Mouse (Mus musculus) T-helper 1 cell (primary cell): ENCODE measurements around the gene Apon.
"Not testable (repeated sequence)": the region's sequence is repeated elsewhere in the genome, so short reads cannot be mapped to it uniquely, and the experiment has no call there.

Experiments used
- in situ Hi-C: fragments of 300-600 bp; cut with MboI, MseI; formaldehyde crosslinking; loops from one replicate; pipeline ENCODE4 v1.15.1; 2025; ENCODE audit warnings: high pct_unique_total_duplicates

Gene Apon

DNA sequence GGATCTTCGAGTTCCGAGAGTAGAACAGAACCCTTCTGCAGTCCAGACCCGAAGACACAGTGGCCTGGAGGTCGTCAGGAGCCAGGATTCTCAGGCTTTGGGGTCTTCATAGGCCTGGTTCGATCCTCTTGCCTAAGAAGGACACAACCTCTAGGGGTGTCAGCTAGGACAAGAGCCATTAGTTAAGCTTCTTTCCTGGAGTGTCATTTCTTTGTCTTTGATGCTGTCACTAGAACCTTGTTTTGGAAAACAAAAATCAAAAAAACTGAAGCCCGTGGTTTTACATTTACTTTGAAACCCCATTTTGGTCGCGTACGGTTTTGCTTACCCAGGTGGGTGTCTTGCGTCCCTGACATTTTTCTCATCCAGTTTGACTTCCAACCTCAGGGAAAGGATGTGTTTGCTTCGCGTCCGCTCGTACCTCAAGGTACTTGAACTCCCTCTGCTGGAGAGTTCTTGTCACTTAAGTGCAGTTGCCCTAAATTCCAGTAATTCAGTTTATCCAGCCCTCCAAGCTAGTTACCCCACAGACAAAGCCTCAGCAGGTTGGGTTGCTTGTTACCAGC, 21.4 kb upstream of the Apon start:
- in situ Hi-C loops, result no loop called here

DNA sequence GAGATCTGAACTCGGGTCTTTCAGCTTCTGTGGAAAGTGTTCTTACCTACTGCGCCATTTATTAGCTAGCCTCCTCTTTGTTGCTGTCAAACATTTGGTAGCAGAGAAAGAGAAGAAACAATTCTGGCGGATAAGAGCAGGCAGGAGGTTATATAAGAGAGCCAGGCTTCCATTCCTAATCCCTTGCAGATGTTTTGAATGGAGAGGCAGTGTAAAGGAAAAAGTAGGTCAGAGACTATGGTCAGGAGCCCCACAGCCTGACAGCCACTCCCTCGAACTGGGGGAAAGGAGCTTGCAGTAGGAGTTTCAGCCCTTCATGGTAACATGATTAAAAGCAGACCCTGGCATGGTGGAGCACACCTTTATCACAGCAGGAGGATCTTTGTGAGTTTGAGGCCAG, 17.6 kb upstream of the Apon start:
- in situ Hi-C loops, result no loop called here

GRCm38 (mm10) chr10:128237807-128238480, 16.0 kb upstream of the Apon start:
- in situ Hi-C loops, result no loop called here

GRCm38 (mm10) chr10:128239140-128239539, 14.8 kb upstream of the Apon start:
- in situ Hi-C loops, result no loop called here

DNA sequence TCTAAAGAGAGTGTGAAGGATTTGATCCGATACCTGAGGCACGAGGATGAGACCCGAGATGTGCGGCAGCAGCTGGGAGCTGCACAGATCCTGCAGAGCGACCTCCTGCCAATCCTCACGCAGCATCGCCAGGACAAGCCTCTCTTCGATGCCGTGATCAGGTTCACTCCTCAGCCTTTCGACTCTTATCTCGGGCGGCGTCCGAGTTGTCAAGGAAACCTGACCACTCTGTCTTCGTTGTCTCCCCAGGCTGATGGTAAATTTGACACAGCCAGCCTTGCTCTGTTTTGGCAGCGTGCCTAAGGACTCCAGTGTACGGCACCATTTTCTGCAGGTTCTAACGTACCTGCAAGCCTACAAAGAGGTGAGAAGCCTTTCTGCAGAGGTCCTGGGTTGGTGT, 13.8 kb upstream of the Apon start:
- in situ Hi-C loops, result no loop called here

DNA sequence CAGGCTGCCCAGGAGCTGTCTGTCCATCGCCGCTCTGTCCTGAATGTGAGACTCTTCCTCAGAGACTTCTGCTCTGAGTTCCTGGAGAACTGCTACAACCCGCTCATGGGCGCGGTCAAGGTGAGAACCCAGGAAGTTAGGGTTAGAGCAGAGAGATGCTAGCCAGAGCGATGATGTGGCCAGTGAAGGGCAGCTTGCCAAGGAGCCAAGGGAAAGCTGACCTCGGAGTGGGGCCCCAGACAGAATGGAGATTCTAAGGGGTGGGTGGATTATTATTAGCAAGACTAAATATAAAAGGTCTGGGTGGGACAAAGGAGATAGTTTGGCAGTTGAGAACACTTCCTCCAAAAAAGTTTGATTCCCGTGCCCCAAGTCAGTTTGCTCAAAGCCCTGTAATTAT, 10.6 kb upstream of the Apon start:
- in situ Hi-C loops, result no loop called here

- in situ Hi-C loops, result no loop called here
Observed at GRCm38 (mm10) chr10:128244121-128244520, 9.8 kb upstream of the Apon start.

GRCm38 (mm10) chr10:128247020-128247732, 6.7 kb upstream of the Apon start:
- in situ Hi-C loops, result no loop called here

GRCm38 (mm10) chr10:128250565-128250964, 3.3 kb upstream of the Apon start:
- in situ Hi-C loops, result no loop called here

GRCm38 (mm10) chr10:128255925-128256324, 2.0 kb downstream of the Apon start:
- in situ Hi-C loops, result no loop called here

GRCm38 (mm10) chr10:128256328-128256727, 2.4 kb downstream of the Apon start:
- in situ Hi-C loops, result no loop called here

DNA sequence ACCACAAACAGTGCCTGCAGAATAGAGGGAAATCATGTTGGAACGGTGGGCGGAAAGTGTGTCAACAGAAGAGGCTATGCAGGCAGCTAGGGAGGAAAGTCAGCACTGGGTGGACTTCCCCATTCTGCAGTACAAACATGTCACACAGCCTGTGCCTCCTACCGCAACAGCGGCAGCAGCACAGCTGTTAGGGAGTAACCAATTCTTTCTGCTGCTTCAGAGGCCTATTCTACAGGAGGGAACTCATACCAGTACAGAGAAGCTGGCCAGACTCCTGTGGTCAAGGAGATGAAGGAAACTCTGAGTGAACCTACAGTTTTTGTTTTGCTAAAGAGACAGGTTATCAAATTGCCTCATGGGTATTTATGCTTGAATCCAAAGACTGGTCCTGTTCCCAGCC, 5.1 kb downstream of the Apon start:
- in situ Hi-C loops, result no loop called here

GRCm38 (mm10) chr10:128259946-128260345, 6.0 kb downstream of the Apon start:
- in situ Hi-C loops, result no loop called here

DNA sequence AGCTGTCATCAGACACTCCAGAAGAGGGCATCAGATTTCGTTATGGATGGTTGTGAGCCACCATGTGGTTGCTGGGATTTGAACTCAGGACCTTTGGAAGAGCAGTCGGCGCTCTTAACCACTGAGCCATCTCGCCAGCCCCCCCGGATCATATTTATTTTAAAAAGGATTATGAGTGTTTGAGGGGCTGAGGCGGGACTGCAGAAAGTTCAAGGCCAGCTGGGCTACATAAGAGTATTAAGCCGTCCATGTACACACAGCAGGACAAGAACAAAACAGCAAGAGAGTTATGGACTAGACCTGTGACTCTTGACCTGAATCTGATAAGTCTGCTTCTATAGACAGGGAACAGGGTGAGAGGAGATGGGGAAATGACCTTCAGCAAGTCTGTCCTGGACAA, 6.5 kb downstream of the Apon start:
- in situ Hi-C loops, result not testable (repeated sequence)

GRCm38 (mm10) chr10:128262300-128262699, 8.4 kb downstream of the Apon start:
- in situ Hi-C loops, result no loop called here

DNA sequence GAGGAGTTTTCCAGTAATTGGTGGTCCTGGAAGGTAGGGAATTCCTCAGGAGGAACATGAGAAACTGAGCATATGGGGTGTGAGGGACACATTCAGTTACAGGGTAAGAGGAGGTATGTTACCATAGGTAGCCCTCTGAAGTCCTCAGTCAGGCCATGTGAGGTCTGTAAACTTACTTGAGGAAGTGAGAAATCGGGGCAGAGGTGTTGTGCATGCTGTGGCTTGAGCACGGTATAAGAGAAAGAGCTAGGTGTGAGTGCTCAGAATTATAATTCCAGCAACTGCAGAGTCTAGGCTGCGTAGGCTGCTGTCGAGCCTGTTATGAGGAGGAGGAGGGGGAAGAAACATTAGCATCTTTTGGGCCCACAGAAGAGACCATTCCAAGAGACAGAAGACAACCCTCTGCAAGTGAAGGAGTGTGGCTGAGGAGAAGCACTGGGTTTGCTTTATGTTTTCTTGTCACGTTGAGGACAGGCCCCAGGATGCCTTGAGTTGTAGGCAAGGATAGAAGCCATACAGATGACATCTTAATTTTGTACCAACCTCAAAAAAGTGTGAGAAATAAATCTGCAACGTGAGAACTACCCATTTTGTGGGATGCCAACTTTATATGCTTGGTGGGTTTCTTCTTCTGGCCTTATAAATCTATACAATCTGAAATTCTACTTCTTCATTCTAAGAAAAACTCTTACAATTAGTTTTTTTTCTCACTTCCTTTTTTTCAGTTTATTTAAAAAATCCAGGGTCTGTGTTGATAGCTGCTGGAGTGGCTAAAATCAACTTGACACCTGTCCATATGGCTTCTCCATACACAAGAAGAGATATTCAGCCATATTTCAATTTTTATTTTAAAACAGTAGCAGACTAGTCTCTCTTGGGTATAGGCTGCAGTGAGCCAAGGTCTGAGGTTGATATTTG, 9.8 kb downstream of the Apon start:
- in situ Hi-C loops, result no loop called here

- in situ Hi-C loops, result no loop called here
Observed at GRCm38 (mm10) chr10:128268371-128268770, 14.5 kb downstream of the Apon start, which contains the start of gene Apof. Gene Apof (plus strand): TSS chr10:128268671.

DNA sequence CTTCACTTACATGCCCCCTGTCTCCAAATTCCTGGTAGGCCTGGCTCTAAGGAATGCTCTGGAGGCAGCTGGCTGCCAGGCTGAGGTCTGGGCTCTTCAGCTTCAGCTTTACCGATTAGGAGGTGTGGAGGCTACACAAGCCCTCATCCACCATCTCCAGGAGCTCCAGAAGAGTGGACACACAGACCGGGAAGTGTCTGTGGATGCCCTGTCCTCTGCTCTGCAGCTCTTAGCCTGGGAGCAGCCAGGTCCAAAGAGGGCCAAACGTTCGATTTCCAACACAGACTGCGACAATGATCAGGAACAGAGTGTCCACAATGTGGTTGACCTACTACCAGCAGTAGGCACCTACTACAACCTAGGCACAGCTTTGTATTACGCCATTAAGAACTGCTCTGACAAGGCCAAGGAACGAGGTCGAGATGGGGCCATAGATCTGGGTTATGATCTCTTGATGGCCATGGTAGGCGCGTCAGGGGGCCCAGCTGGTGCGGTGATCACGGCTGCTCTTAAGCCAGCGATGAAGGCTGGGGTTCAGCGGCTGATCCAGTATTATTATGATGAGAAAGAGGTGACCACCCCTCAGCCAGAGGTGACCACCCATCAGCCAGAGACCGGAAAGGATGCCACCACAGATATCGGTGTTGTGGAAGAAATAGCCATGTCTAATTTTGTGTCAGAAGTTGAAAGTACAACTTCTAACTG, 15.5 kb downstream of the Apon start:
- in situ Hi-C loops, result no loop called here

GRCm38 (mm10) chr10:128270287-128270841, 16.5 kb downstream of the Apon start, which contains the start of gene Stat2:
Gene Stat2 (plus strand): TSS chr10:128270559.
- in situ Hi-C loops, result no loop called here

DNA sequence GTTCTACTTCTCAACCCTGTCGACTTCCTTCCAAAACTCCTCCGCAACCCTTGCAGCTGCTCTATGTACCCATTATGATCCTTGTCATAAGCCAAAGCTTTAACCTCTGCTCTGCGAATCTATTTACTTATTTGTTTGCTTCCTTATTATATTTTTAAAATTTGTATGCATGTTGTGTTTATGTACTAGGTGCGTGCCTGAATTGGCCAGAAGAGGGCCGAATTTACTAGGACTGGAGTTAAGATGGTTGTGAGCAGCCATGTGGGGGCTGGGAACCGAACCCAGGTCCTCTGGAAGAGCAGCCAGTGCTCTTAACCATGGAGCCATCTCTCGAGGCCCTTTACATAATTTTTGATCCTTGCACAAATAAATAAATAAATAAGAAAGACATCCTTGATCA, 17.0 kb downstream of the Apon start:
- in situ Hi-C loops, result no loop called here

- in situ Hi-C loops, result no loop called here
Observed at GRCm38 (mm10) chr10:128271883-128272282, 18.0 kb downstream of the Apon start.
